Mouse (Mus musculus): ENCODE measurements around the gene Thada.

DNA sequence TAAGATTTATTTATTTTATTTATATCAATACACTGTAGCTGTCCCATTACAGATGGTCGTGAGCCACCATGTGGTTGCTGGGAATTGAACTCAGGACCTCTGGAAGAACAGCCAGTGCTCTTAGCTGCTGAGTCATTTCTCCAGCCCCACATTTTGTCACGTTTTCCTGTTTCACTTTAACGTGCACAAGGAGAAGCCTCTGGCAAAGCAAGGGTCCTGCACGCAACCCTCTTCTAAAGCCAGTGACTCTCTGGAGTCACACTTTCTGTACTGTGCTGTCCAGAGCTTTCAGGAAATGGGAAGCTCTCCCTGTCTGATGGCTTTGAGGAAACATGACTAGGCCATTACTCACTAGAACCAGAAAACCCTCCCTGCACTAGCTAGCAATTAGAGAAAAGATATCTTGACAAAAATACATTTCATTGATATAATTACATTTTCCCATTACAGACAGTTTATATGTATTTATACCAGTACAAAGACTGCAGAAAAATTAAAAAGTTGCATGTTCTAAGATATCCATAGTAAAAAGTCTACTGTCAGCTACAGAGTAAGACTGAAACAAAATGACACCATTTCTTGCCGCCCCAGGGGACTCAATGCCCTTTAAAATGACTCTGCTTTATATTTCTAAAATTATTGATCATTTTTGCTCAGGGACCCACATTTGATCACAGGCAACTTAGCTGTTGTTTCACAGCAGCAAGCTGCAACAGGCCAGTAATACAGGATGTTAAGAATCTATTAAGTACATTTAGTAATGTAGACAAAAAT lies 131.6 kb downstream of the Thada start:
- TF ChIP-seq CTCF (IDR thresholded peaks at IDR 0.05; ENCODE audit: low read depth): no peak
- no peak for TF ChIP-seq EP300 (IDR thresholded peaks at IDR 0.05; ENCODE audit: low read depth)
